Mouse (Mus musculus) right cerebral cortex, postnatal 14 days (tissue): ENCODE data around the gene Ell2.

Source experiments
- DNase-seq: peaks from one replicate; pipeline ENCODE4 v3.0.0; 2022

Ell2 gene

GRCm38 (mm10) chr13:75770744-75771143 is 64.2 kb downstream of the Ell2 start:
- no peak for DNase-seq

- DNase-seq = no peak
These were observed 64.8 kb downstream of the Ell2 start for GRCm38 (mm10) chr13:75771404-75771803.

GRCm38 (mm10) chr13:75771984-75772730 is 65.6 kb downstream of the Ell2 start:
- no peak for DNase-seq

GRCm38 (mm10) chr13:75775961-75776360 is 69.4 kb downstream of the Ell2 start:
- DNase-seq = no peak

GRCm38 (mm10) chr13:75776692-75777091 is 70.1 kb downstream of the Ell2 start:
- DNase-seq = no peak

- no peak for DNase-seq
These were observed 71.6 kb downstream of the Ell2 start for GRCm38 (mm10) chr13:75778156-75778555.

- no peak for DNase-seq
These were observed 72.6 kb downstream of the Ell2 start for GRCm38 (mm10) chr13:75779169-75779568.

GRCm38 (mm10) chr13:75780096-75780495 is 73.5 kb downstream of the Ell2 start:
- no peak for DNase-seq

GRCm38 (mm10) chr13:75785726-75786125 is 79.2 kb downstream of the Ell2 start:
- no peak for DNase-seq

GRCm38 (mm10) chr13:75786264-75786663 is 79.7 kb downstream of the Ell2 start:
- DNase-seq = no peak

GRCm38 (mm10) chr13:75787364-75787763 is 80.8 kb downstream of the Ell2 start:
- no peak for DNase-seq

GRCm38 (mm10) chr13:75788178-75788577 is 81.6 kb downstream of the Ell2 start:
- no peak for DNase-seq

- DNase-seq = no peak
These were observed 82.7 kb downstream of the Ell2 start for GRCm38 (mm10) chr13:75789061-75789834.

GRCm38 (mm10) chr13:75790550-75791205 is 84.1 kb downstream of the Ell2 start:
- no peak for DNase-seq

GRCm38 (mm10) chr13:75793863-75794629 is 87.5 kb downstream of the Ell2 start:
- DNase-seq = no peak

- DNase-seq = peak; percentile 86
These were observed 91.0 kb downstream of the Ell2 start for GRCm38 (mm10) chr13:75797369-75798141.

GRCm38 (mm10) chr13:75798413-75799302 is 92.1 kb downstream of the Ell2 start:
- DNase-seq = no peak

GRCm38 (mm10) chr13:75799421-75799820 is 92.9 kb downstream of the Ell2 start:
- no peak for DNase-seq

- no peak for DNase-seq
These were observed 101.4 kb downstream of the Ell2 start for GRCm38 (mm10) chr13:75807969-75808368.

GRCm38 (mm10) chr13:75809957-75810356 is 103.4 kb downstream of the Ell2 start:
- no peak for DNase-seq

- DNase-seq = no peak
These were observed 110.6 kb downstream of the Ell2 start for GRCm38 (mm10) chr13:75817183-75817582.
